Mouse (Mus musculus) limb, embryonic 11.5 days (tissue): ENCODE results near the gene P3h3. TPM values are rescaled to one million over a fixed set of nuclear protein-coding genes. Genes with fewer than 3 reads are reported as not detected.

Experiments used
- ATAC-seq: fragments of 200-750 bp; cut with Nextera tagmentation; 2 replicates; pipeline ENCODE4 v1.8.0; 2017; ENCODE audit warnings: low read depth; ENCODE audit not compliant: insufficient number of reproducible peaks, low FRiP score, low TSS enrichment
- DNase-seq: peaks from one replicate; pipeline ENCODE4 v3.0.0-alpha.2; 2015; ENCODE audit warnings: low spot score
- H3K27ac ChIP-seq: fragments of 300-500 bp; sonication (generic); replicated peaks from 2 replicates; pipeline ENCODE4 v1.5.1; 2014; ENCODE audit warnings: low read depth, mild to moderate bottlenecking, low read length
- H3K27me3 ChIP-seq: fragments of 300-500 bp; sonication (generic); 2 replicates; pipeline ENCODE4 v1.6.1; 2014; ENCODE audit warnings: mild to moderate bottlenecking, low read length, mixed read lengths; ENCODE audit not compliant: control insufficient read depth, insufficient read depth
- H3K36me3 ChIP-seq: fragments of 300-500 bp; sonication (generic); 2 replicates; pipeline ENCODE4 v1.6.1; 2014; ENCODE audit warnings: mild to moderate bottlenecking, low read length, moderate library complexity, mixed read lengths; ENCODE audit not compliant: control insufficient read depth, insufficient read depth
- H3K4me1 ChIP-seq: fragments of 300-500 bp; sonication (generic); 2 replicates; pipeline ENCODE4 v1.6.1; 2014; ENCODE audit warnings: low read length, mixed read lengths; ENCODE audit not compliant: control insufficient read depth, insufficient read depth
- H3K4me2 ChIP-seq: fragments of 300-500 bp; sonication (generic); 2 replicates; pipeline ENCODE4 v1.6.1; 2014; ENCODE audit warnings: low read depth, mild to moderate bottlenecking, moderate library complexity; ENCODE audit not compliant: severe bottlenecking
- H3K4me3 ChIP-seq: fragments of 300-500 bp; sonication (generic); 2 replicates; pipeline ENCODE4 v1.5.1; 2014; ENCODE audit warnings: low read depth, low read length
- H3K9ac ChIP-seq: fragments of 300-500 bp; sonication (generic); 2 replicates; pipeline ENCODE4 v1.6.1; 2014; ENCODE audit warnings: mild to moderate bottlenecking, low read length
- H3K9me3 ChIP-seq: fragments of 300-500 bp; sonication (generic); 2 replicates; pipeline ENCODE4 v1.6.1; 2016; ENCODE audit warnings: low read length; ENCODE audit not compliant: control insufficient read depth
- WGBS: fragments of 180-500 bp; shearing (Covaris S2); extraction: QIAGEN DNeasy Blood & Tissue Kit; methylation state at CpG from one replicate; pipeline ENCODE4 v1.1.7; 2014; 5-methylcytosine and 5-hydroxymethylcytosine counted together
- polyA plus RNA-seq: library from polyadenylated mRNA; unstranded; fragments of >200 nt; fragmentation: Nextera tagmentation; extraction: Ambion mirVana; gene quantifications from 2 replicates; pipeline ENCODE4 v1.2.1, GENCODE M21; 2014

P3h3 gene
- polyA plus RNA-seq, 1 experiment from 2014 or later = 23.1 TPM

DNA sequence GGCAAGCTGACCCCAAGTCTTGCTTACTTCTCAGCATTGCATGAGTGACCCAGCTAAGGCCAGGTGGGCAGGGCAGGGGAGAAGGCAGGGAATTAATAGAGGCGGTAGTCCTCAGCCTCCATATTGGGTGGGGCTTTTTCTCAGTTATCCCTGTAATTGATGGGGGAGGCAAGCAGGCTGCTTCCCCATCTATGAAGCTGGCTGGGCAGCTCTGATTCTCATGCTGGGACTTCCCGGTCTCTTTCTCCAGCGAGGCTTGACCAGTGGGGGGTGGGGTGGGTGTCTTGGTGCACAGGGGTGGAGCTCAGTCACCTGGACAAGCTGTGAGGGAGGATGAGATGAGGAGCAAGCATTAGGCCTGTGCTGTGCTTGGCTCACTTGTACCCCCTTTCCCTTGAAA is 4.2 kb upstream of the P3h3 start:
- Histone ChIP-seq H3K9ac (peak overlapping the region; percentile 23; the same call in 1 of the 2 replicates), H3K27me3 (peaks cover 4% of the 10 kb centered on the region; the same call in 1 of the 2 replicates), H3K9me3 (no peaks in the 10 kb centered on the region), H3K4me2 (no peak overlapping the region), H3K4me1 (peaks cover 37% of the 10 kb centered on the region), H3K27ac (no peak overlapping the region), H3K36me3 (no peaks in the 10 kb centered on the region), H3K4me3 (no peak overlapping the region)
- 36% methylated on average over 3 of the region's 3 CpGs for WGBS
- no peak for ATAC-seq
- DNase-seq = no peak

DNA sequence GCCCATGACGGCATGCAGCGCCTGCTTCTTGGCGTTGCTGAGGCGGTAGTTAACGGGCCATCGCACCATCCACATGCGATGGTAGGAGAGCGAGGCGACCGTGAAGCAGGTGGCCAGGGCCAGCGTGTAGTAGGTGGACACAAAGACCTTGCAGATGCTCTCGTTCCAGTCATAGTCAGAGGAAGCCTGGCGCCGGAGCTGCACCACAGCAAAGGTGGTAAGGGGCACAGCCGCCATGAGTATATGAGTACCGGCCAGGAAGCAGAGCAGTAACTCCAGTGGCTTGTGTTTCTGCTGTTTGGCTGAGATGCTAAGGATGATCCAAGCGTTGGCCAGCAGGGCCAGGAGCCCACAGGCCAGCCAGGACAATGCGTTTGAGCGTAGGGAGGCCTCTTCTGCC is 3.7 kb upstream of the P3h3 start:
- Histone ChIP-seq H3K9ac (no peak overlapping the region), H3K27me3 (peaks cover 4% of the 10 kb centered on the region; the same call in 1 of the 2 replicates), H3K9me3 (no peaks in the 10 kb centered on the region), H3K27ac (no peak overlapping the region), H3K4me2 (no peak overlapping the region), H3K4me3 (no peak overlapping the region), H3K36me3 (no peaks in the 10 kb centered on the region), H3K4me1 (peaks cover 38% of the 10 kb centered on the region)
- 79% methylated on average over 19 of the region's 19 CpGs for WGBS
- DNase-seq = no peak
- no peak for ATAC-seq

DNA sequence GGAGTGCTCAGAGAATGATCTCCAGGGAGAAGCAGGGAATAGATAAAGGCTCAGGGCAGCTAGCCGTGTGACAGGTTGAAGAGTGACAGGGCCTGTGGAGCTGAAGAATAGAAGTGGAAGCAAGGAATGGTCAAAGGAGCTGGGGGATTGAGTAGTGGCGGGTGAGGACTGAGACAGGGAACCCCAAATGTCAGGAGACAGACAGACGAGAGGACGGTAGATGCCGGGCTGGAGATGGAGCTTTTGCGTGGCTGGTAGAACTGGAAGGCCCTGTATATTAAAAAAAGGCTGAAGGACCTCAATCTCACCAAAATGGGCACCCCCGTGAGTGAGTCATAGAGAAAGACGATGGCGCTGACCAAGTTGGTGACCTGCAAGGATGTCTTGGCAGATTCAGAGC is 3.0 kb upstream of the P3h3 start:
- DNase-seq (no peak), ATAC-seq (no peak)
- H3K36me3 ChIP-seq = no peaks in the 10 kb centered on the region
- no peaks in the 10 kb centered on the region for H3K9me3 ChIP-seq
- H3K9ac ChIP-seq = no peak overlapping the region
- peaks cover 4% of the 10 kb centered on the region; the same call in 1 of the 2 replicates for H3K27me3 ChIP-seq
- no peak overlapping the region for H3K4me3 ChIP-seq
- H3K4me2 ChIP-seq = no peak overlapping the region
- WGBS = 90% methylated on average over 9 of the region's 9 CpGs
- peaks cover 41% of the 10 kb centered on the region for H3K4me1 ChIP-seq
- H3K27ac ChIP-seq = no peak overlapping the region

DNA sequence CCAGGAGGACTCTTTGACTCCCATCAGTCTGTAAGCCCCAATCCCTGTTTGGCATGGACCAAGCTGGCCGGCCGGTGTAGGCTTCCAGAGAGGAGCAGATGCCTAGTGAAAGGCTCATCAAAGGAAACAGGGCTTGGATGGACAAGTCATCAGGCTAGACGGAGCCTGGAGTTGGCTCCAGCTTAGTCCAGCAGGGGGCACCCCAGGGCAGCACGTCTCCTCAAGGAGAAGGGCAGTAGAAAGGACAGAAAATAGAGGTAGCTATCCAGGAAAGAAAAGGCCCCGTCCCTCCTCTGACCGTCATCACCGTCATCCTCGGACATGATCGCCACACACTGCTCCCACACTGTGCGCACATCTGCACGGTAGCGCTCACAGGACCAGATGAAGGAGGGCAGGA is 2.2 kb upstream of the P3h3 start:
- ATAC-seq = no peak
- no peak overlapping the region for H3K4me3 ChIP-seq
- 10% methylated on average over 12 of the region's 12 CpGs for WGBS

DNA sequence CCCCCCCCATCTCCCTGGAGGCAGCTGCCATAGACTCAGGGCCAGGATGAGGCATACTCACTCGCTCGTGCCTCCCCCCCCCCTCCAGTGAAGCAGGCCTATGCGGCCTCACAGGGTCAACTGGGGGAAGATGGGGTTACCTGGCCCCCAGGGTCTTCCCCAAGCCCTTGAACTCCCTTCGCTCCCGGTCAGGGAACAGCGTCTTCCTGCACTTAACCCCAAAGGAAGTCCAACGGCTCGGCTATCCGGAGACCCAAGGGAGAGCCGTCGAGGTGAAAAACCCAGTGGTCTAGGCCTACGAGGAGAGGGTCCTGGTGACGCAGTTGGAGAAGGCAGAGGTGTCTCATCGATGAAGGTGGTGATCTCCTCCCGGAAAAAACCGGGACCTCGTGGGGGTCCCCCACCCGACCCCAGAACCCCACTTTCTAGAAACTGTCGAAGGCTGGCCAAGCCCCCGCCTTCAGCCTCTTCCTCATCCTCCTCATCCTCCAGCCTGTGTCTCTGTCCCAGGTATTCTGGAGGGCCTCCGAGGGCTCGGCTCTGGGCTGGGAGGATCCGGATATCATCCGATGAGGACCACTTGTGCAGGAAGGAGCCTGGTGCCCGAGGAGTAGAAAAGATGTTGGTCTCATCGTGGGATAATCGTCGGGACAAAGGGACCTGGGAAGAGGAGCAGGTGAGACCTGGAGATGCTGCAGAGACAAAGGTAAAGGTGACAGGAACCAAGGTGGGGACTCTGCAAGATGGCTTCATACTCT is 1.2 kb upstream of the P3h3 start:
- Histone ChIP-seq H3K4me3 (peak overlapping the region; percentile 80; the same call in 1 of the 2 replicates), H3K4me1 (peaks cover 36% of the 10 kb centered on the region), H3K9ac (peak overlapping the region; percentile 9), H3K36me3 (no peaks in the 10 kb centered on the region), H3K4me2 (peak overlapping the region; percentile 79; the same call in 1 of the 2 replicates), H3K9me3 (no peaks in the 10 kb centered on the region), H3K27ac (no peak overlapping the region), H3K27me3 (no peaks in the 10 kb centered on the region)
- 70% methylated on average over 28 of the region's 28 CpGs for WGBS
- DNase-seq (no peak), ATAC-seq (no peak)

More for the DNA sequence above, 2.2 kb upstream of the P3h3 start:
- H3K4me1 ChIP-seq = peaks cover 41% of the 10 kb centered on the region
- DNase-seq = peak; percentile 93
- peaks cover 4% of the 10 kb centered on the region; the same call in 1 of the 2 replicates for H3K27me3 ChIP-seq
- H3K9ac ChIP-seq = peak overlapping the region; percentile 17; the same call in 1 of the 2 replicates
- H3K4me2 ChIP-seq = peak overlapping the region; percentile 12; the same call in 1 of the 2 replicates
- H3K36me3 ChIP-seq = no peaks in the 10 kb centered on the region
- no peaks in the 10 kb centered on the region for H3K9me3 ChIP-seq
- H3K27ac ChIP-seq = no peak overlapping the region

DNA sequence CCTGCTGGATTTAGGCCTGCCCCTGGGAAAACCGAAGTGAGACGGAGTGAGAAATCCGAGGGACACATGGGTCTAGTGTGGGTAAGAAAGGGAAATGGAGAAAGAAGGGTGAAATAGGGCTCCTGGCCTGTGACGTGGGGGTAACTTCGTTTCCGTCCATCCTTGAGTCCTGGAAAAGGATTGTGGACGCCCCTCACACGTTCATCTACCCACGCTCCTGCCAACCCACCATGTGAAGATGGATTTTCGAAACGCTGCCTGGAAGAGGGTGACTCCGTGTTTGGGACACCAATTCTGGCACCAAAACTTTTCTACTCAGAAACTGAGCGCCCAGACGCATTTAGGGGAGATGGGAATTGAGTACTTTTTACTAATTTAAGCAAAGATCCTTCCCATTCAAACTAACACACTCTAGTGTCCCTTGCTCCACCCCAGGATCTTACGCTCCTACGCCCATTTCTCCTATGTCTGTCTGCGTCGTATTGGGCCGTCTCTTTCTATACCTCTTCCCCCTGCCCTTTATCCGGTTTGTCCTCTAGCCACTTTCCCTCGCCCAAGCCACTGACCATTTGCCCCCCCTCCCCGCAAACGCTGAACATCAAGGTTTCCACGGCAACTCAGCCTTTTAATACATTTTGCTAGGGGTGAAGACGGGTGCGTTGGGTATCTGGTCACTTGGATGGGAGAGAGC is 433 bp upstream of the P3h3 start:
- WGBS = 23% methylated on average over 26 of the region's 26 CpGs

DNA sequence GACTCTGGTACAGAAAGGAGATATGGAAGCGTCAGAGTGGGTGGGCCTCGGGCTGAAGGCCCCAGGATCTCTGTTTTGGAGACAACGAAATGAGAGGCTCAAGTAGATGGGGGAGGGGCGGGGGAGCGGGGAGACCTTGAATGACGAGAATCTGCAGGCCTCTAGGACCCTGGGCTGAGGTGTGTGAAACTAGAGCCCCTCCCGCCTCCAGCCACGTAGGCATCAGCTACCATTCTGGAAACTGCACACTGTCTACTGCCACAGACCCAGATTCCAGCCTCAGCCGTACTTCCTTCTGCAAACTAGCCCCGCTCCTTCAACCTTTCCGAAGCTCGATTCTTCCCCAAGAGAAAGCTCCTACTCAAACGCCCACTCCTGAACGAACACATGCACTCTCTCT is 1.2 kb downstream of the P3h3 start:
- DNase-seq = peak; percentile 83
- Histone ChIP-seq H3K27ac (peak overlapping the region; percentile 89), H3K4me1 (peaks cover 22% of the 10 kb centered on the region), H3K36me3 (no peaks in the 10 kb centered on the region), H3K4me2 (peak overlapping the region; percentile 79), H3K27me3 (no peaks in the 10 kb centered on the region), H3K4me3 (peak overlapping the region; percentile 80), H3K9me3 (no peaks in the 10 kb centered on the region), H3K9ac (peak overlapping the region; percentile 98)
- ATAC-seq = peak; percentile 55
- 3% methylated on average over 14 of the region's 14 CpGs for WGBS

More for the DNA sequence above, 433 bp upstream of the P3h3 start:
- Histone ChIP-seq H3K27me3 (no peaks in the 10 kb centered on the region), H3K9ac (peak overlapping the region; percentile 98), H3K36me3 (no peaks in the 10 kb centered on the region), H3K4me1 (peaks cover 32% of the 10 kb centered on the region), H3K27ac (peak overlapping the region; percentile 98; the same call in 1 of the 2 replicates), H3K4me2 (peak overlapping the region; percentile 79), H3K9me3 (no peaks in the 10 kb centered on the region), H3K4me3 (peak overlapping the region; percentile 80)
- ATAC-seq (no peak), DNase-seq (no peak)

DNA sequence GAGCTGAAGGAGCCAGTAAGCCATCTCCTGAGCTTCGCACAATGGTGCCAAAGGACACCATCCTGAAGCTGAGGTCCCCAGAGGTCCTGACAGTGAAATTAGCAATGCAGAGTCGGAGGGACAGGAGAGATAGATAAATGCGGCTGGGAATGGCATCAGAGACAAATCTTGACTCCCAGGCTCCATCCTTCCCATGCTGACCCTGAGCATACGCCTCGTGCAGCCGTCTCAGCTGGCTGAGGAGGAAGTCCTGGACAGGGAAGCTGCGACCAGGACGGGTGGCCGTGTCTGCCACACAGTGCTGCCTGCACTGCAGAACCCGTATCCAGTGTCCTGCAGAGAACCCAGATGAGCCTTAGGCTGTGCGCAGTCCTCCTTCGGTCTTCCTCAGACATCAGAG is 2.9 kb downstream of the P3h3 start:
- DNase-seq (no peak), ATAC-seq (no peak)
- H3K9ac ChIP-seq = no peak overlapping the region; the same call in 1 of the 2 replicates
- peaks cover 16% of the 10 kb centered on the region for H3K4me1 ChIP-seq
- H3K9me3 ChIP-seq = no peaks in the 10 kb centered on the region
- H3K4me3 ChIP-seq = 0 out of 2 replicates have a peak overlapping the region, but pooled peaks have one; percentile 1
- H3K27ac ChIP-seq = no peak overlapping the region
- H3K4me2 ChIP-seq = no peak overlapping the region
- no peaks in the 10 kb centered on the region for H3K27me3 ChIP-seq
- H3K36me3 ChIP-seq = no peaks in the 10 kb centered on the region
- 74% methylated on average over 12 of the region's 12 CpGs for WGBS
